Mouse (Mus musculus): ENCODE measurements around the gene Zfp213.
"Not testable (repeated sequence)": the region's sequence is repeated elsewhere in the genome, so short reads cannot be mapped to it uniquely, and the experiment has no call there.

The Zfp213 gene

DNA sequence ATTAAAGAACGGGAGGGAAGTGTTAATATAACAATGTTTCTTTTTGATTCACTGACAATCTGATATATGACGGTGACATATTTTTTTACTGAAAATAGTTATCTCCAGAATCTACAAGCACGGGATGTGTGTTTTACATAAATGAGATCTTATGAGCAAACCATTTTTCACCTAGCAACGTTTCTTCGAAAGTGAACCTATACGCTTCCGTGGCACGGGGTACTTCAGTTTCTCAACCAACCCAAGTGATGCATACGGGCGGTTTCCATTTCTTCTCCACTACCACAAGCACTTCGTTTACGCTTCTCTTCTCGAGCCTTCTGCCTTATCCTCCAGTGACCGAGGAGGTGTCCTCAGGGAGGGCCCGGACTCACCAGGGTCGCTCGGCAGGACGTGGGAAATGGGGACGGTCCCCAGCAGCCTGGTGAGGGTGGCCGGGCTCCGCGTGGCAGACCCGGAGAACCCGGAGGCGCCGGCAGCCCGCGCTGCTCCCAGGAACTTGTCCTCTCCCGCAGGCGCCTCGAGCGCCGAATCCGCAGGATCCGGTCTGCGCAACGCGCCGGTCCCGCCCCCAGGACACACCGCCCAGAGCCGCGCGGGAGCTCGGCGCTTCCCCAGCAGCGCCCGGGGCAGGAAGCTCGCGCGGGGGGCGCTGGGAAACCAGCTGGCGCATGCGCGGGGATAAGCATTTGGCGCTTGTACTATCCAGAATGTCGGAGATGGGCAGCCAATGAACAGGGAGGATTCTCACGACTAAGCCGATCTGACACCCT is at the start of gene Zfp213:
Zfp213 (minus strand) TSS at position 644 of the 773 bp plus-strand sequence.
- DNase-seq = peak; percentile 96

DNA sequence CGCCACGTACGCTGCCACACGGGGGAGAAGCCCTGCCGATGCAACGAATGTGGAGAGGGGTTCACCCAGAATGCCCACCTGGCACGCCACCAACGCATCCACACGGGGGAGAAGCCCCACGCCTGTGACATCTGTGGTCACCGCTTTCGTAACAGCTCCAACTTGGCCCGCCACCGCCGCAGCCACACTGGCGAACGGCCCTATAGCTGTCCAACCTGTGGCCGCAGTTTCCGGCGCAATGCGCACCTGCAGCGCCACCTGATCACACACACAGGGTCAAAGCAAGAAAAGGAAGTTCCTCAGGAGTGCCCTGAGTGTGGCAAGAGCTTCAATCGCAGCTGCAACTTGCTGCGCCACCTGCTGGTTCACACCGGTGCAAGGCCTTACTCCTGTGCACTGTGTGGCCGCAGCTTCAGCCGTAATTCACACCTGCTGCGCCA is 46.3 kb upstream of the Zfp213 start:
- peak; percentile 67 for DNase-seq

DNA sequence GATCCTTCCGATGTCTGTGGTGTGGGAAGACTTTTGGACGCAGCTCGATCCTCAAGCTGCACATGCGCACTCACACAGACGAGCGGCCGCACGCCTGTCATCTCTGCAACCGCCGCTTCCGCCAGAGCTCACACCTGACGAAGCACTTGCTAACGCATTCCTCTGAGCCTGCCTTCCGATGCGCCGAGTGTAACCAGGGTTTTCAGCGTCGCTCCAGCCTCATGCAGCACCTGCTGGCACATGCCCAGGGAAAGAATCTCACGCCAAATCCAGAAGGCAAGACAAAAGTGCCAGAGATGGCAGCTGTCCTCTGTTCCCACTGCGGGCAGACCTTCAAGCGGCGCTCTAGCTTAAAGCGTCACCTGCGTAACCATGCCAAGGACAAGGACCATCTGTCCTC is 45.6 kb upstream of the Zfp213 start:
- no peak for DNase-seq

DNA sequence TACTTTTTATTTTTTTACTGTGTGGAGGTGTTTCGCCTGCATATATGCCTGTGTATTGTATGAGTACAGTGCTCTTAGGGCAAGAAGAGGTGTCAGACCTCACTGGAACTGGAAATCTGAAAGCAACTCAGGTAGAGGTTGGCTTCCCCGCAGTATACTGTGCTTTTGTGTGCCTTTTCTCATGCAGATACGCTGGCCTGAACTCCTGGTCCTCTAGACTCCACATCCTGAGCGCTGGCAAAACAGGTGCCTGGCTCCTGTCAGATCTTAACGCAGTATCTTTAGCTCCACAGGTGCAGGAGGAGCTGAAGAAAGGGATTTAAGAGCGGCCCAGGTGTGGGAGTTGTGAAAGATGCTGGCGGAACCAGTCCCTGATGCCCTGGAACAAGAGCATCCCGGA is 41.2 kb upstream of the Zfp213 start:
- DNase-seq = no peak

DNA sequence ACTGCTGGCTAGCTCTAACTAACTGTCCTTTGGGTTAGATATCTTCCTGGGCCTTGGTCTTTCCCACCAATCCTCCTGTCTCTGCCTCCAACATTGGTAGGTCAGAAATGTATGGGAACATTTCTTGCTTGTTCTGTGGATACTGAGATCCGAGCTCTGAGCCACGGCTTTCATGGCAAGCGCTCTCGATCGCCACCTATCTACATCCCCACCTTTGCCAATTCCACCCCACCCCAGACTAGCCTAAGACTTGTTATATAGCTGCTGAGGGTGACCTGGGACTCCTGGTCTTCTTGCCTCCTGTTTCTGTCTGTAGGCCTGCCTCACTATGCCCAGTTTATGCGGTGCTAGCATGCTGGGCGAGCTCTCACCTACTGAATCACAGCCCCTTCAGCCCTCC is 40.4 kb upstream of the Zfp213 start:
- DNase-seq = no peak

DNA sequence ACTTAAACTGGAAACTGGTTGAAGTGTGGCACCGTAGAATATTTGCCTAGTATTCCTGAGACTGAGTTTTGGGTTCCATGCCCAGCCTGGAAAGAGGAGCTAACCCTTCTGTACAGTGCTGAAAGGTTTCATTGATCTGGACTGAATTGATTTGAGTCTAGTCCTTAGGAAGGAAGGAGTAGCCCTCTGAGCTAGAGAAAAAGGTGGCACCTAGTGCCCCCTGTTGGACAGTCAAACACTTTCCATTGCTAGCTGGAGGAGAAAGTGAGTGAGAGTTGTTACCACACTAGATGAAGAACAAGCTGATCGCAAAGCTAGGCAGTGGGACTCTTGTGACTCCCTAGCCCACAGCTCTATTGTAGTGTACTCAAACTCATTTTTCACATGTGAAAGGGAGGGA is 39.5 kb upstream of the Zfp213 start:
- DNase-seq = no peak

DNA sequence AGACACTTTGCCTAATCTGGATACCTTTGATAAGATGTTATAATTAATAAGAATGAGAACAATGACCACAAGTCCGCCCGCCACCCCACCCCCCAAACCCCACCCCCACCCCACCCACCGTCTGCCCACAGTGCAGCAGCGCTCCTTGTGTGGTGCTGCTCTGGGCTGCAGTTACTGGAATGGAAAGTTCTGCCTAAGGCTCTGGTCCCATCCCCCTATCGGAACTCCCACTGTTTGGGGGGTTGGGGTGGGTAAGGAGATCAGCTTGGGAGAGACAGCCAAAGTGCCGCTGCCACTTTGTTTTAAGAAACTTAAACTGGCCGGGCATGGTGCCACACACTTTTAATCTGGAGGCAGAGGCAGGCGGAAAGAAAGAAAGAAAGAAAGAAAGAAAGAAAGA is 39.0 kb upstream of the Zfp213 start:
- DNase-seq = no peak

DNA sequence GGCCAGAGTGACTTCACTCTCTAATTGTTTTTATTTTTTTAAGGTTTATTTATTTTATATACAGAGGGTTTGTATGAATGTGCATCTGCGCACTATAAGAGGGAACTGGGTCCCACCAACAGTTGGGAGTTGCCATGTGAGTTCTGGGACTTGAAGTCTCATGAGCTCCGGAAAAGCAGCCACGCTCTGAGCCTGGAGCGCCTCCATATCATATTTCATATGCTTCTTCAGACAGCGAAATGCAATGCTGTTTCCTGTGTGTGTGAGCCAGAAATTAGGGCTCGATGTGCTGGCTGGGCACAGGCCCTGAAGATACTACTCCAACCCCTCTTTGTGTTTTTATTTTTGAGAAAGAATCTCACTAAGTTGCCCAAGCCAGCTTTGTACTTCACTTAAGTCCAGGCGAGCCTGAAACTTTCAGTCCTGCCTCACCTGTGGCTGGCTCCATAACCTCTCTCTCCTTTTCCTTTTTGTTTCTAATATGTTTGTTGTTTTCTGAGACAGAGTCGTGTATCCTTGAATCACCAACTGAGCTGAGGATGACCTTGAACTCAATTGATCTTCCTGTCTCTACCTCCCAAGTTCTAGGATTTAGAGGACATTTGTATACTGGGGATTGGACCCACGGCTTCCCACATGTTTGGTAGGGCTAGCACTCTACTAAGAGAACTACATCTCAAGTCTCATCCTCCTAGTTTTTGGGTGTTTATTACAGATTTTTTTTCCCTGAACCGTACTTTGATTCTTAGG is 38.0 kb upstream of the Zfp213 start:
- no peak for DNase-seq

DNA sequence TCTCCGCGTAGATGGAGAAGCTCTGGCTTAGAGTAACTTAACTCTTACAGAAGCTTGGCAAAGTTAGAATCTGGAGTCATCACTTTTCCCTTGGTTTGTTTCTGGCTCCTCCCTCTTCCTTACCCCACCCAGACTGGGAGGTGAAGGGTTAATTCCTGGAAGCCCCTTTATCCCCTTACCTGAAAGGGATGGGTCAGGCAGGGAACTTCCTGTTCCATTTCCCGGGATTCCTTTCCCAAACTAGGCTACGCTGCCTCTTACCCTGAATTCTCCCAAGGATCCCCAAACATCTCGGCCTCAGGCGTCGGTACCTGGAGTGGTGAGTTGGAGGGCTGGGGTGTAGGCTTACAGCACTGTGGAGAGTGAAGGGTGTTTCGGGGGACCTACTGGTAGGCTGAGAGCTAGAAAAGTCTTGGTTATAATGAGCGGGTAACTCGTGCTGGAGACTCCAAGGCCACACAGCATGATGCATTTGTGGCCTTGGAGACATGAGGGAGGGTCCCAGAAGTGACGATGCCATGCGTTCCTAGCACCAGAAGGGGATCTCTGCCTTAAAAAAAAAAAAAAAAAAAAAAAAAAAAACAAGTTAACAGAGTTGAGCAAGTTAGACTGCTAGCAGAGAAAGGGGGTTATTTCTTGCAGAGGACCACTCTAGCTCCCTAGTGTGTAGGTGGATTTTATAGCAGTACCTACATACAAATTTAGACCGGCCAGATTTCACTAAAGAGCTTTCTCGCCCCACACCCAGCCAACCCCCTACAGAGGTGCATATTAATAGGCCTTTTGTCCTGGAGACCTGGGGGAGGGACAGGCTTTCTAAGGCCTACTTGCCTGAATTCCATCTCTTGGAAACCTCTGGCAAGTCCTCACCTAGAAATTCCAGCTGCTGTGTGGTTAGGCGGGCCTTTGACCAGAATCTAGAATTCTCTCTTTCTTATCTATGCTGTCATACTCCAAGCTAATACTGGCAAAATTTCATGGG is 36.9 kb upstream of the Zfp213 start, which contains the start of gene Zscan10:
Zscan10 (plus strand) TSS at position 216 of the 982 bp plus-strand sequence.
- DNase-seq = no peak

DNA sequence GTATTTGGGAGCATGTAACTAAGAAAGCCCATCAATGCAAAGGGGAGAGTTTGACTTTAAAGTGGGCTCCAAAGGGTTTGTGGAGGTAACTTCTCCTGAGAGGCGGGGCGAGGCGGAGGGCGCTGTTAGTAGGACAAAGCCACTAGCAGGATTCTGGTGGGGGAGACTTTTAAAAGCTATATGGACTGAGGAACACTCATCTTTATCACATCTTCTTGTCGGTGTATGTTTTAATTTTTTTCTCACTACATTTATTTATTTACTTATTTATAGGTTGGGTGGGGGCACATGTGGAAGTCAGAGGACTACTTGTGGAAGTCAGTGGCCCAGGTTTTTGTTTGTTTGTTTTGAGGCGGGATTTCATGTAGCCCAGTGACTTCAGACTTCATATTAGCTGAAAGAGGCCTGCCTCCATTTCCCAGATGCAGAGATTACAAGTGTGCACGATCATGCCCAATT is 35.6 kb upstream of the Zfp213 start:
- no peak for DNase-seq

DNA sequence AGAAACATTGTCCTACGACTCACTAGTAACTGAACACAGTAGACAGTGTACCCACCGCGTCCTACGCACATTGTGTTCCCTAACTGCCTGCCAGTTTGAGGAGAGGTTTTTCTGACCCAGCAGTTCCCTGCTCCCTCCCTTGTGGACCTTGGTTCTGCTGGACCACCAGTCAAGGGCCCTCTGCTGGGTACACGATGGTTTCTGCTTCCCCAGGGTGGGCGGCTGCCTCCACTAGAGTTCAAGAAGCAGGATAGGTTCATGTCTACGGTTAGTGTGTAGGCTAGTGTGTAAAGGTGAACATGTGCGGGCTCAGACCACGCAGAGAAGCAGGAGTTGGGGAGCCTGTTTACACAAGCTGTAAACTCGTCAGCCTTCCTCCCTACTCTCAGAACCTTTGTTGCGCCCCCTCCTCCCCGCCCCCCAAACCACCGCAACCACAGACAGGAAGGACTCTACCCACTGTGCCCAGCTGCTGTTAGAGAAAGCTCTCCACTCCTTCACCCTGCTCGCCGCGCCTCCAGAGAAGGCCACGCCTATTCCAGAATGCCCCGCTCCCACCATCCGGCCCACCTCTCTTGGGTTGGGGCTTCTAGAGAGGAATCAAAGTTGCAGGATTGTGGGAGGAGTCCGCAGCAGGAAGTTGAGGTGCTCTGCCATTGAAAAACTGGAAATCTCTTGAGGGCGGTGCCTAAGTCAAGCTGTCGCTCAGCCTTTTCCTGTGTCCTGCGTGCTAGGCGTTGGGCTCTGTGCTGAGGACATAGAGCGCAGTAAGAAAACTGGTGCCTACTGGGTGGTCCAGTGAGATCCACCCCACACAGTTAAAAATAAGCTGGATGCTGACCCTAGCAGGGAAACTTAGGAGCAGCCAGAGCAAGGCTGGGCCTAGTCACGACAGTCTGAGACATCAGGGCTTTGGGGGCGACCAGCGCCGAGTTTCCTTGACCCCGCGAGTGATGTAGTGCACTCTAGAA is 34.8 kb upstream of the Zfp213 start, which contains the start of gene Zfp13:
Zfp13 (minus strand) TSS at position 906 of the 971 bp plus-strand sequence.
- peak; percentile 92 for DNase-seq

DNA sequence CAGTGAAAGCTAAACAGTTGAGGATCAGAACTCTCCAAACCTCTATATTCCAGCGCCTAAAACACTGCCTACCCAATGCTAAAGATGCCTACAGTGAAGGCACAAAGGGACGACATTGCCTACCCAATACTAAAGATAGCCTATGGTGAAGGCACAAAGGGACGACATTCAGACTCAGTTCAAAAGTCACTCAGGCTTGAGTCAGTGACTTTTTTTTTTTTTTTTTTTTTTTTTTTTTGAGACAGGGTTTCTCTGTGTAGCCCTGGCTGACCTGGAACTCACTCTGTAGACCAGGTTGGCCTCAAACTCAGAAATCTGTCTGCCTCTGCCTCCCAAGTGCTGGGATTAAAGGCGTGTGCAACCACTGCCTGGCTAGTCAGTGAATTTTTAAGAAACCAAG is 31.1 kb upstream of the Zfp213 start:
- DNase-seq = not testable (repeated sequence)

DNA sequence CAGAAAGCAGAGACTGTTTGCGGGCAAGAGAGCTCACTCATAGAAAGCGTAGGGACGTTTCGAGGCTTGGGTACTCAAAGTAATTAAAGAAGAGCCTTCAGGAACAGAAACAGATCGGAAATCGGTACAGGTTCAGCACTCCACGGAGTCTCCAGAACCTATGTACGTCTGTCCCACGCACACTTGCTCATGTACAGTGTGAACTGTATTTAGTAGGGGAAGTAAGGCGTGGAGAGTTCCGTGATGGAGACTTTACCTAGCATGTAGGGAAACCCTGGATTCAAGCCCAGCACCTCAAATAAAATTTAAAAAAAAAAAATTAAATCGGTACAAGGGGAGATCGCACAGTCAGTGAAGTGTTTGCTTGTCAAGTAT is 28.9 kb upstream of the Zfp213 start:
- no peak for DNase-seq

DNA sequence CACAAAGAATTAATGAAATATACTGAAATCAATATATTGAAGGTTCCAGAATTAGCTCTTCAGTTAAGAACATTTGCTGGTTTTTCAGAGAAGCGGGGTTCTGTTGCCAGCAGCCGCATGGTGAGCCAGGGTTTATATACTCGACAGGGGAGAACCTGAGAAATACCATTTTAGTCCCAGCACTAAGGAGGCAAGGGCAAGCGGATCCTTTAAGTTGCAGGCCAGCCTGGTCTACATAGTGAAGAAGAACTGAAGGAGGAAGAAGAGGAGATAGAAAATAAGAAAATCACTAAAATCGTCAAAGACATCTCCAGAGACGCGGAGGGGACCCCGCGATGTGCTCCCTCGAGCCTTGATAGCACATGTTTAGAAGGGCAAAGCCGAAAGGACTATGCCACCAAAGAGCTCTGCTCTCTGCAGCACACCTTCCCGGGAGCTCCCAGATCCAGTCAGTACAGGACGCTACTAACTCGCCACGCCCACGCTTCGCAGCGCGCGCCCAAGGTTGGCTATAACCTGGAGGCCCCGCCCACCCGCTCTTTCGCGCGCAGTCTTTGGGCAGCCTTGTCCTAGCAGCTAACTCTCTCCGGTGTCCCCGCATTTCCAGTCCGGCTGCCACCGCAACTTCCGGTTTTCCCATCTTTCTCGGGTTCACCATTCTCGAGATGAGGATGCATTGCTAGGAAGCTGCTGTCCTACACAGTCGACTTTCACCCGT is 28.3 kb upstream of the Zfp213 start:
- DNase-seq = peak; percentile 98

DNA sequence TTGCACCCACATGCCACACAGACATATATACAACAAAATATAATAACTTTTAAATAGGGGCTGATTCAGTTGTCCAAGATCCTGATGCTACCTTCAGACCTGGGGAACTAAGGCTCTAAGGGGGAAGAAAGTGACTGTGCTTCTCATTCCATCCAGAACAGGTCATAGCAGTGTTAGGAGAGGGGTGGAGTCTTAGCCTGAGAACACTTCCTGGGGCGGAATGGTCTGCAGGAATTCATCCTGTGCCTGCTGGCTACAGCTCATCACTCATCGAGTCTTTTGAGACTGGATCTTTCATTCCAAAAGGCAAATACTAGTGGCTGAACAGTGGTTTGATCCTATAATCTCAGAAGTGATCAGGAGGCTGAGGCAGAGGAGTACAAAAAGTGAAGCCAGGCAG is 23.2 kb upstream of the Zfp213 start:
- DNase-seq = no peak

DNA sequence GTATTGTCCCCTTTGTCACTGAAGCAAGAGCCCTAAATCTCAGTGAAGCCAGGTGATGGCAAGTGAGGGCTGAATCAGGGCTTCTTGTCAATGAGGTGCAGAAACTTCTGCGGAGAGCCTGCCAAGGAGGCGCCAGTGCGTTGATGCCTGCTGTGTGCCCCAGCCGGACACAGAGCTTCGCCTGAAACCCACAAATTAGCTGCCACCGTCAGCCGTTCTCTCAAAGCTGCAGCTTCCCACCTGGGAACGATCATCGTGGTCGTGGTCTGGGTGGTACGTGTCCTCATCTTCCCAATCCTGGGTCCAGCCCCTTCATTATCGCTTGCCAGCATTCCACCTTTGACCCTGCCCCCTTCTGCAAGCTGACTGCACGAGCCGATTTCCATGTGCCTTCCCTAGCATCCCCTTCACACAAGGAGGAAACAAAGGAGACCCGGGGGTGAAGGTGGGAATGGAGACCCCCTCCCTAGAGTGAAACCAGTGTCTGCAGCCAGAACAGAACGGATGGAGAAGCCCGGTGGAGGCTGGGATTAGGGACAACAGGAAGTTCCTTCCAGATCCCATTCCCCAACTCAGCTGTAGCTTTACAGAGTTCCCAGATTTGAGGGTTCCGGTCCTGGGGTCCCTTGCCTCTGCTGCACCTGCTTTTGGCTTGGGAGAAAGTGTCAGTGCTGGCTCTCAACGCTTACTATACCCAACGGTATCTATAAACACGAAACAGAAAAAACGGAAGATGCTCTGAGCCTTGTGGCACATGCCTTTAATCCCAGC is 21.9 kb upstream of the Zfp213 start:
- peak; percentile 68 for DNase-seq

DNA sequence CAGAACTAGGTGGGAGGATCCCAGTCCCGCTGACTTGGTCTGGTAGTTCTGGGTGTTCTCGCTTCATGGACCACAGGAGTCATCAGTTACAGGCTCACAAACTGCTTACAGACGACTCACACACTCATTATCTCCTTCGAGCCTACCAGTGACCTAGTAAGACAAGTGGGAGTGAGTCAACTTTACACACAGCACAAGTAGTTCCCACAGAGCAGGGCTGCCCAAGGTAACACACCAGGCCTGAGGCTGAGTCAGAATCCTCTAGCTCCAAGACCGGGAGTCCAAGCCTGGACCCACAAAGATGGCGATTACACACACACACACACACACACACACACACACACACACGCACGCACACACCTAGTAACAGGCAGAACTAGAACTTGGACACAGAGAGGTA is 20.7 kb upstream of the Zfp213 start:
- DNase-seq = no peak

DNA sequence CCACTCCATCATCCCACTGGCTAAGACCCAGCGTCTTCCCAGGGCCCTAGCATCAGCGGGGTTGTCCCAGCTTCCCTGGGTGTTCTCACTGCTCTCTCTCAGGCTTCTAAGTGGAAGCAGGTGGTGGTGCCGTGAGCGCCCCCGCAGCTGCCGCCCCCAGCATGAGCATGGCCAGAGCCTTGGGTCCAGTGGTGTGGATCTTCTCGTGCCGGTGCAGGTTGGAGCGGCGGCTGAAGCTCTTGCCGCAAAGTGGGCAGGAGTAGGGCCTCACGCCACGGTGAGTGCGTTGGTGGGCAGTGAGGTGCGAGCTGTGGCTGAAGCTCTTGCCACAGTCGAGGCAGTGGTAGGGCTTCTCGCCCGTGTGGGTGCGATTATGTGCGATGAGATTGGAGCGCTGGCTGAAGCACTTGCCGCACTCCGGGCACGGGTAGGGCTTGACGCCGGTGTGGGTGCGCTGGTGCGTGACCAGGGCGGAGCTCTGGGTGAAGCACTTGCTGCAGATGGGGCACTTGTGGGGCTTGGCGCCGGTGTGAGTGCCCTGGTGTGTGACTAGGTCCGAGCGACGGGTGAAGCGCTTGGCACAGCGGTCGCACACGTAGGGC is 12.0 kb upstream of the Zfp213 start:
- DNase-seq = no peak

DNA sequence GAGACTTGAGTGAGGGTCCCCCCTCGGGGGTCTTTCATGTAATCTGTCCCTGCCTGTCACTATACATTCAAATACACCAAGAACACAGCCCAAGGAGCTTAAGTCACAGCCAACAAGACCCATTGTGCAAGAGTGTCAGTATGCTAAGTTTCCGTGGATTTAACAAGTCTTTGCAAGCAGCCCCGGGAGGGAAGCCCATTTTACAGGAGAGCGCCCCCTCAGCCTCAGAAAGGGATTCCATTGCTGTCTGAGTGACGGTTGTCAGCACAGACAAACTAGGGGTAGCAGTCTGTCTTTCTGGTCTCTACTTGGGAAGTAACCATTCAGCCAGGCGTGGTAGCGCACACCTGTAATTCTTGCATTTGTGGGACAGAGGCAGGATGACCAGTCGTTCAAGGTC is 10.1 kb upstream of the Zfp213 start:
- no peak for DNase-seq

DNA sequence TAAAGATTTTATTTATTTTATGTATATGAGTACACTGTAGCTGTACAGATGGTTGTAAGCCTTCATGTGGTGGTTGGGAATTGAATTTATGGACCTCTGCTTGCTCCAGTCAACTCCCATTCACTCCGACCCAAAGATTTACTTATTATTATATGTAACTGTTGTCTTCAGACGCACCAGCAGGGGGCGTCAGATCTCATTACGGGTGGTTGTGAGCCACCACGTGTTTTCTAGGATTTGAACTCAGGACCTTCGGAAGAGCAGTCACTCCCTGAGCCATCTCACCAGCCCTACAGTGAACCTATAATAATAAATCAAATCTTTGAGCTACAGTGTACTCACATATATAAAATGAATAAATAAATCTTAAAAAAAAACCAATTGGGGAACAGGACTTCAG is 8.0 kb upstream of the Zfp213 start:
- no peak for DNase-seq

Measured in kidney, postnatal 14 days (tissue).